Mouse (Mus musculus): Measurements from ENCODE around the gene Igfbpl1. TPM values are rescaled to one million over a fixed set of nuclear protein-coding genes. Genes with fewer than 3 reads are reported as not detected.

The Igfbpl1 gene
- polyA plus RNA-seq, 1 experiment from 2014 or later: 57.0 TPM

- WGBS: 2% methylated on average over 17 of the region's 17 CpGs
- ATAC-seq (replicated peaks): peak; percentile 64
- H3K4me1 ChIP-seq: peaks cover 76% of the 10 kb centered on the region
These were observed 7.4 kb downstream of the Igfbpl1 start for GRCm38 (mm10) chr4:45819208-45819931.

GRCm38 (mm10) chr4:45818814-45819207 is 7.9 kb downstream of the Igfbpl1 start:
- H3K4me1 ChIP-seq: peaks cover 70% of the 10 kb centered on the region
- H3K4me2 ChIP-seq: peak overlapping the region; percentile 43
- peak; percentile 0; the same call in 1 of the 2 replicates for ATAC-seq (replicated peaks)
- H3K9ac ChIP-seq: peak overlapping the region; percentile 42
- H3K27me3 ChIP-seq (replicated peaks): no peaks in the 10 kb centered on the region
- H3K4me3 ChIP-seq: peak overlapping the region; percentile 16; the same call in 1 of the 2 replicates
- peak overlapping the region; percentile 88 for H3K27ac ChIP-seq
- no peaks in the 10 kb centered on the region for H3K9me3 ChIP-seq
- no peaks in the 10 kb centered on the region for H3K36me3 ChIP-seq (replicated peaks)
- 7% methylated on average over 3 of the region's 4 CpGs for whole genome bisulfite sequencing

More at GRCm38 (mm10) chr4:45819208-45819931, 7.4 kb downstream of the Igfbpl1 start:
- peak overlapping the region; percentile 43 for H3K4me2 ChIP-seq
- no peaks in the 10 kb centered on the region for H3K9me3 ChIP-seq
- no peaks in the 10 kb centered on the region for H3K36me3 ChIP-seq (replicated peaks)
- H3K27ac ChIP-seq: peak overlapping the region; percentile 88
- no peaks in the 10 kb centered on the region for H3K27me3 ChIP-seq (replicated peaks)
- H3K9ac ChIP-seq: peak overlapping the region; percentile 9; the same call in 1 of the 2 replicates
- peak overlapping the region; percentile 16 for H3K4me3 ChIP-seq

- H3K4me3 ChIP-seq: no peak overlapping the region
- H3K27ac ChIP-seq: no peak overlapping the region
- ATAC-seq (replicated peaks): no peak
- no peak overlapping the region for H3K4me2 ChIP-seq
- H3K4me1 ChIP-seq: peaks cover 41% of the 10 kb centered on the region
- 21% methylated on average over 7 of the region's 7 CpGs for WGBS
- no peaks in the 10 kb centered on the region for H3K9me3 ChIP-seq
- H3K9ac ChIP-seq: no peak overlapping the region
- no peaks in the 10 kb centered on the region for H3K27me3 ChIP-seq (replicated peaks)
- H3K36me3 ChIP-seq (replicated peaks): peaks cover 13% of the 10 kb centered on the region; the same call in 1 of the 2 replicates
These were observed 11.2 kb downstream of the Igfbpl1 start for GRCm38 (mm10) chr4:45815542-45815941.

- 12% methylated on average over 8 of the region's 8 CpGs for WGBS
- no peak for ATAC-seq (replicated peaks)
- H3K4me2 ChIP-seq: no peak overlapping the region
- H3K9ac ChIP-seq: no peak overlapping the region
- no peak overlapping the region for H3K4me3 ChIP-seq
- H3K27me3 ChIP-seq (replicated peaks): no peaks in the 10 kb centered on the region
- H3K9me3 ChIP-seq: no peaks in the 10 kb centered on the region
- H3K27ac ChIP-seq: no peak overlapping the region
- H3K4me1 ChIP-seq: peaks cover 13% of the 10 kb centered on the region
- H3K36me3 ChIP-seq (replicated peaks): peaks cover 13% of the 10 kb centered on the region; the same call in 1 of the 2 replicates
These were observed 15.5 kb downstream of the Igfbpl1 start for GRCm38 (mm10) chr4:45811250-45811649.

- Histone ChIP-seq H3K27me3 (replicated peaks) (no peaks in the 10 kb centered on the region), H3K4me1 (peaks cover 3% of the 10 kb centered on the region; the same call in 1 of the 2 replicates), H3K36me3 (replicated peaks) (peaks cover 7% of the 10 kb centered on the region; the same call in 1 of the 2 replicates), H3K4me2 (no peak overlapping the region), H3K27ac (no peak overlapping the region), H3K9ac (no peak overlapping the region), H3K9me3 (no peaks in the 10 kb centered on the region), H3K4me3 (no peak overlapping the region)
- no peak; the same call in 1 of the 2 replicates for ATAC-seq (replicated peaks)
- 25% methylated on average over 7 of the region's 7 CpGs for WGBS
These were observed 18.7 kb downstream of the Igfbpl1 start for GRCm38 (mm10) chr4:45808034-45808433.

- Histone ChIP-seq H3K4me1 (peaks cover 15% of the 10 kb centered on the region), H3K9ac (no peak overlapping the region), H3K27ac (no peak overlapping the region), H3K9me3 (no peaks in the 10 kb centered on the region), H3K36me3 (replicated peaks) (no peaks in the 10 kb centered on the region; the same call in 1 of the 2 replicates), H3K27me3 (replicated peaks) (no peaks in the 10 kb centered on the region), H3K4me2 (no peak overlapping the region), H3K4me3 (no peak overlapping the region)
- WGBS: 90% methylated on average over 14 of the region's 14 CpGs
- ATAC-seq (replicated peaks): no peak
These were observed 23.8 kb downstream of the Igfbpl1 start for GRCm38 (mm10) chr4:45802900-45803299.

- Histone ChIP-seq H3K9me3 (no peaks in the 10 kb centered on the region), H3K9ac (no peak overlapping the region), H3K4me1 (peaks cover 21% of the 10 kb centered on the region), H3K4me2 (no peak overlapping the region), H3K36me3 (replicated peaks) (no peaks in the 10 kb centered on the region; the same call in 1 of the 2 replicates), H3K27me3 (replicated peaks) (0 out of 2 replicates have a peak, but pooled peaks cover 2% of the 10 kb centered on the region), H3K27ac (no peak overlapping the region), H3K4me3 (no peak overlapping the region)
- 34% methylated on average over 3 of the region's 3 CpGs for WGBS
- ATAC-seq (replicated peaks): no peak
These were observed 26.7 kb downstream of the Igfbpl1 start for GRCm38 (mm10) chr4:45799956-45800537.

- Histone ChIP-seq H3K4me1 (peaks cover 21% of the 10 kb centered on the region), H3K9ac (peak within 1 kb of the TSS; percentile 71), H3K27me3 (replicated peaks) (0 out of 2 replicates have a peak, but pooled peaks cover 2% of the 10 kb centered on the region), H3K4me3 (peak within 1 kb of the TSS; percentile 53), H3K4me2 (peak within 1 kb of the TSS; percentile 87), H3K9me3 (no peaks in the 10 kb centered on the region), H3K27ac (peak within 1 kb of the TSS; percentile 53), H3K36me3 (replicated peaks) (no peaks in the 10 kb centered on the region; the same call in 1 of the 2 replicates)
- ATAC-seq (replicated peaks): peak; percentile 88
- WGBS: 1% methylated on average over 26 of the region's 26 CpGs
These were observed 27.8 kb downstream of the Igfbpl1 start, which contains the start of gene Aldh1b1 for GRCm38 (mm10) chr4:45798964-45799363. Gene Aldh1b1, plus strand, starts transcription at chr4:45799022.

GRCm38 (mm10) chr4:45796760-45797159 is 30.0 kb downstream of the Igfbpl1 start:
- no peak overlapping the region for H3K4me2 ChIP-seq
- no peak overlapping the region for H3K9ac ChIP-seq
- no peaks in the 10 kb centered on the region for H3K9me3 ChIP-seq
- no peaks in the 10 kb centered on the region for H3K36me3 ChIP-seq (replicated peaks)
- 76% methylated on average over 5 of the region's 5 CpGs for WGBS
- H3K4me3 ChIP-seq: no peak overlapping the region
- no peak overlapping the region for H3K27ac ChIP-seq
- ATAC-seq (replicated peaks): no peak
- H3K27me3 ChIP-seq (replicated peaks): 0 out of 2 replicates have a peak, but pooled peaks cover 2% of the 10 kb centered on the region
- peaks cover 21% of the 10 kb centered on the region for H3K4me1 ChIP-seq

GRCm38 (mm10) chr4:45795191-45795811 is 31.4 kb downstream of the Igfbpl1 start:
- Histone ChIP-seq H3K9me3 (no peaks in the 10 kb centered on the region), H3K36me3 (replicated peaks) (no peaks in the 10 kb centered on the region), H3K4me2 (peak overlapping the region; percentile 47), H3K4me3 (peak overlapping the region; percentile 24), H3K27ac (no peak overlapping the region), H3K27me3 (replicated peaks) (0 out of 2 replicates have a peak, but pooled peaks cover 2% of the 10 kb centered on the region), H3K9ac (no peak overlapping the region), H3K4me1 (peaks cover 21% of the 10 kb centered on the region)
- WGBS: under 1% methylated on average over 12 of the region's 12 CpGs
- ATAC-seq (replicated peaks): peak; percentile 64

GRCm38 (mm10) chr4:45790018-45790417 is 36.7 kb downstream of the Igfbpl1 start:
- ATAC-seq (replicated peaks): no peak
- Histone ChIP-seq H3K4me2 (no peak overlapping the region), H3K27me3 (replicated peaks) (no peaks in the 10 kb centered on the region), H3K4me1 (peaks cover 8% of the 10 kb centered on the region), H3K36me3 (replicated peaks) (no peaks in the 10 kb centered on the region), H3K27ac (no peak overlapping the region), H3K9me3 (no peaks in the 10 kb centered on the region), H3K9ac (no peak overlapping the region), H3K4me3 (no peak overlapping the region)
- 81% methylated on average over 2 of the region's 2 CpGs for WGBS
